Mouse (Mus musculus) urinary bladder, postnatal 10 days (tissue): ENCODE results near the gene Pitpnc1.

Source experiments
- DNase-seq: peaks from one replicate; pipeline ENCODE4 v3.0.0; 2022; ENCODE audit warnings: low spot score

Gene Pitpnc1

DNA sequence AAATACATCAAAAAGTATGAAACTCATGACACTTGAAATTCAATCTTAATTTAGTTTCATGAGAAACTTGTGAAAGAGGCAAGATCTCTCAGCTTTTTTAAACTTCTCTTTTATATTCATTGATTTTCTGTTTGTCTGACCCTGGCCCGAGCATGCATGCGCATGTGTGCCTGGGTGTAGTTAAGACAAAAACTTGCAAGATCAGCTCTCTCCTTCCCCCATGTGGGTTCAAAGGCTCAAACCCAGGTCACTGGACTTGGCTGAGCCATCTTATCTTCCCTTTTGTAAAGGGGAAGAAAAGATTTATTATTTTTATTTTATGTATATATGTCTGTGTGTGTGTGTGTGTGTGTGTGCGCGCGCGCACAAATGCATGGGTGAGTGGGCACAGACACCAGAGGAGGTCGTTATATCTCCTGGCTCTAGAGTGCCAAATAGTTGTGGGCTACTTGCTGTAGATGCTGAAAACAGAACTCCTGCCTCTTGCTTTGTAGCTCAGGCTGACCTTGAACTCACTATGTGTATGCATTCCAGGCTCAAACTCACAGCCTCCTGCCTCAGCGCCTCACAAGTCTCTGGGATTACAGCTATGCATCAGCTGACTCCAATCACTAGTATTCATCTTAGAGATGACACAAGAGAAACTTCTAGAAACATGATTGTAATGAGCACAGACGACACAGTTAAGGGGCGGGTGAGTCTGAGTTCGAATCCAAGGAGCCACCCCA lies 64.7 kb downstream of the Pitpnc1 start:
- DNase-seq, result no peak

DNA sequence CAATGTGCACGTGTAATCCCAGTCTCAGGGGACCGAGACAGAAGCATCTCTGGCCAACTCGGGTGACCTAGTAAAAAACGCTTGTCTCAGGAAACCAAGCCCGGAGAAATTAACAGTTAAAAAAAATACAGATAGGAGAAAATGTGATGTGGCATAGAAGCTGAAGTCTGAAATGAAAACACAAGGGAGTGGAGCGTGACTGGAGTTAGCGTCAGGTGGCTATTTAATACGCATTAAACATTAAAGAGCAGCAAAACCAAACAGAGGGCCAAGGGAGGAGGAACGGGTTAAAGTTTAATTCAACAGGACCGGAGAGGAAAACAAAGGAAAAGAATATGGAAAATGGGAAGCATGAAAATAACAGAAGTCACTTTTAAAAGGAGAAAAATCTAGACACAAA lies 67.2 kb downstream of the Pitpnc1 start:
- no peak for DNase-seq

DNA sequence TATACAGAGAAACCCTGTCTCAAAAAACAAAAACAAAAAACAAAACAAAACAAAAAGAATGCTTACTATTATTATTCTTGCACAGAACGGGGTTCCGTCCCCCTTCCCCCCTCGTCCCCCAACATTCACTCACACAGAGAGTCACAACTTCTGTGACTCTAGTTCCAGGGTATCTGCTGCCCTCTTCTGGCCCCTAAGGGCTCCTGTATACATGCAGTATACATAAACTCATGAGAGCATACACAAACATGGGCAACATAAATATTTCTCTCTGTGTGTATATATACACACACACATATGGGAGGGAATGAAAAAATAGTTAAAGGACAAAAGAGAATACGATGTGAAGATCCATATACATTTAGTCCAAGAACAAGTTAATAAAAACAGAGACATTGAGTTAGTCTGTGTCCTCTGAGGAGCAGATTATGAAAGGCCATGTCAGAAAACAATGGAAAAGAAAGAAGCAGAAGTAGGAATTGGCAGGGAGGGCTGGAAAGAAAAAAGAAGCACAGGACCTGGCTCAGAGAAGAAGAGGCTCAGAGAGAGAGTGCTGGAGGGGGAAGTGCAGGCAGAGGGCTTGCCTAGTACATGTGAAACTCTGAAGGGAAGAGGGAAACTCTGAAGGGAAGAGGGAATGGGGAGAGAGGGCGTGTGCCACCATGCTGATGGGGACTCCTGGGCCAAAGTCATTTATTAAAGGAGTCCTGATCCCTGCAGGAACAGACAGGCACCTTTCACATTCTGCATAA lies 68.5 kb downstream of the Pitpnc1 start:
- DNase-seq, result no peak

DNA sequence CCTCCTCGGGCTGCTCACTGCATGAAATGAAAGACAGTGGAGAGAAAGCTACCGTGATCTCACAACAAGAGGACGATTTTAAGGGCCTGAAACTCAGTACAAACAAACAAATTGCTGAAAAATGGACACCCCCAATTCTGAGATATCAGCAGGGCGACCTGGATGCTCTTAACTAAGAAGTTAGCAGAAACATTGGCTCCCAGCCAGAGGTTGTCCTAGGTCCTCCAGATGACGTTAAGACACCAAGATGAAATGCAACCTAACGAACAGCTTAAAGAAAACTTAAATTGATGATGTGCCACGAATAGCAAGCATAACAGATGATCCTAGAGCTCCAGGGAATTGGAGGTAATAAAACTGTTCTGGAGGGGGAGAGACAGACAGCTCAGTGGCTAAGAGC lies 69.7 kb downstream of the Pitpnc1 start:
- no peak for DNase-seq

DNA sequence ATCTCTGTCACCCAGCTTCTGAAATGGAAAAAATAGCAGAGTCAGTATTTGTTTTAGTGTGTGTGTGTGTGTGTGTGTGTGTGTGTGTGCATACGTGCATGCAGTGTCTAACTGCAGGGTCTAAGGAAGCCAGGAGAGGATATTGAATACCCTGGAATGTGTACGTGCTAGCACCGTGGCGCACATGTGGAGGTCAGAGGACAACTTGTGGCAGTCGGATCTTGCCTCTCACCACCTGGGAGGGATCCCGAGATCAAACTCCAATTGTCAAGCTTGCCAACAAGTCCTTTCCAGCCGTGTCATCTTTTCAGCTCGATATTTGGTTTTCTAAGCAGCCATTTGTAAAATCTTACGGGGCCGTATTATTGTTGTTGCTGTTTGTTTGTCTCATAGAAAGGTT lies 70.5 kb downstream of the Pitpnc1 start:
- no peak for DNase-seq

DNA sequence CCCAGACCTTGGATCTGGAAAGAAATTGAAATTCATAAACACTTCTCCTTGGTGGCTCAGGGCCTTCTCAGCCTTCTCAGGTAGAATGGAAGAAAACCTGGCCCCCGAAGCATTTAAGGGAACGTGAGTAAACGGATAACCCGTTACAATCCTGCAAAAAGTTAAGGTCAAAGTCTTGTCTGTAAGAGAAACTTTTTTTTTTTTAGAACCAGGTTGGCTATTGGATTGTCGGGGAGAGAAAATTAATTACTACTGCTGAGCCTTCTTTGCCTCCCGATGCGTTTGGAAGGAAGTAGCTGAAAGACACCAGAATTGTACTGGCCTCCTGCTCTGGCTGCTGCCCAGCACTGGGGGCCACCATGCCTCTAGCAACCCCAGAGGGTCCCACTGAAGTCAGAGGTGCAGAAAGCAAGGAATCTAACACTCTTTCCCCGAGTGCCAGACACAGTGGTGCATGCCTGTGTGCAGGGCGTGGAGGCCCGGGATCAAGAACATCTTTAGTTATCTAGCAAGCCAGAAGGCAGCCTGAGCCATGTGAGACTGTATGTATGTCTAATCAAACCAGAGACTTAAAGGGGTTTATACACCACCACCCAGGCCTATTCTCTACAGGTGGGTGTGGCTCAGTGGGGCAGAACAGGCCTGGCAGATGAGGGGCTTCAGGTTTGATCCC lies 73.0 kb downstream of the Pitpnc1 start:
- DNase-seq, result no peak

DNA sequence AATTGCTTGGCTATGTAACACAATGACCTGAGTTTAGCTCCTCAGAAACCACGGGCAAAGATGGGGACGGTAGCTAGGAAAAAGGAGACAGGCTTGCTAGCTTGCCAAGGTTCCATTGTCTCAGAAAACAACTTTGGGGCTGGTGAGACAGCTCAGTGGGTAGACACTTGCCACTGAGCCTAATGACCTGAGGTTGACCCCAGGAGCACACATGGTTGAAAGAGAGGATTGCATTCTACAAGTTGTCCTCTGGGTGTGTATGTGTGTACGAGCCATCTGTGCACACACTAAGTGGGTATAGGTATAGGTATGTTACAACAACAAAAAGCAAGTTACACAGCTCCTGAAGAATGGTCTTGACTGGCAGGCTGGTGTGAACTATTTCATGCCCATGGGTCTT lies 76.3 kb downstream of the Pitpnc1 start:
- DNase-seq, result no peak

DNA sequence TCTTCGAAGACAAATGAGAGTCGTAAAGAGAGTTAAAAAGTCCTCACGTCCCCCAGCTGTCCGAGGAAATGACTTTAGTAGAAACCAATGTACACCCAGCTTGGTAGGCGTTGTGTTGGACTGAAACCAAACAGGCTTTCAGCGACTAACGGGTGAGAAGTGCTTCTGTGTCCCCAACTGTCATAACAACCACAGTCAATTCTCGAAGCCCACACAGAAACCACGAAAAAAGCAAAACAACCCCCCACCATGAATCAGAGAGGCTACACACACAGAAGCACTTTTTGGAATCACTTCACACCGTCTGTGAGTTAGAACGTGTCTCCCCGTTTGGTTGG lies 76.7 kb downstream of the Pitpnc1 start:
- DNase-seq, result no peak

DNA sequence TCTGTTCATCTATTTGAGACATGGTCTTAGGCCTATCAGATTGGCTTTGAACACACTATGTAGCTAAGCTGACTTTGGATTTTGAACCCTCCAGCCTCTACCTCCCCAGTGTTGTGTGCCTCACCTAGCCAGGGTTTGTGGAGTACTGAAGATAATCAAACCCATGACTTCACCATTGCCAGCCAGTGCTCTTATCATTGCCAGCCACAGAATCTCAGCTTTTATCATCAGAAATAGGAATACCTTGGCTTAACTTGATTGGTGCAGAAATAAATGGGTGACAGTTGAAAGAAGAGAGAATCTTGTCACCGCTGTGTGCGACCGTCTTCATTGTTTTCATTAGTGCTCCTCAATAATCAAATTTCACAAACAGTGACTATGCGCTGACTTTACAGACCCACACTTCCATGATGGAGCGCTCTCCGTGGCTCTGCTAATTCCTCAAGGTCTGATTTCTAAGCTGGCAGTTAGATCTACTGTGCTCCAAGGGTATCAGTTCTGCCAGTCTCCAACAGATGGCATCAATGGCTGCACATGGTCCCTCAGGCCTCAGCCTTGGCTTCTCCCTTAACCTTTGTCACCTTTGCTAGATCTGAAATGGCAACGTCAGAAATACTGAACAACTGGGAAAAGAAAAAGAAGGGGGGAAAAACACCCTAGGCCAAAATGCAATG lies 77.2 kb downstream of the Pitpnc1 start:
- no peak for DNase-seq

DNA sequence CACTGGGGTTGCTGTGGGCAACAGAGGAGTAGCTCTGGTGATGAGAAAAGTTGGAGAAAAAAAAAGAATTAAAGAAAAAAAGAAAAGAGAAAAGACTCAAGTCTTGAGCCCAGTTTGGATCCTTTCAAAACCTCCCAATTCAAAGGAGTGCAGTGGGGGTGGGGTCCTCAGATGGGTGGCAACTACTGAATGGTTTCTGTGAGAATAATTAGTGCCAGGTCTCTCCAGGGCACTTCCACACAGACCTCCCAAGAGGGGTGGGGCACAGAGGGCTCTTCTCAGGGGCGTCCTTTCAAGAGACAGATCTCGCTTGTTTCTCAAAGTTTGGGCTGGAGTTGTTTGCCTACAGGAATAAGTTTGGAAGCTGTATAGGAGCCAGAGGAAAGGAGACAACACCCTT lies 80.0 kb downstream of the Pitpnc1 start:
- no peak for DNase-seq

DNA sequence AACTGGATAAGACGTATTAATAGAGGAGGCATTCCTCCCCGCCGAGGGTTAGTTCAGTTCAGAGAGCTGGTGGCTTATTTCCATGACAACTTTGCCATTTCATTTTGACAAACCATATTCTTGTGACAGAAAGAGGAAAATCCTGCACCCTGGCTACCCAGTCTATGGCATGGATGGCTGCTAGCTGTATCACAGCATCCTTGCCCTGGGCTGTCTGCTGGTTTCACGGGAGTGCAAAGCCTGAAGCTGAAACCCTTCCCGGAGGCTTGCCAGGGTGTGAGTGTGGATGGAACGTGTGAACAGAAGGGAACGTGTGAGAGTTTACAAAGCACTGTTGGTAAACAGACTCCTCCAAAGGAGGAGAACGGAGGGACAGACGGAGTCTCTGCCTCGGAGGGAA lies 80.5 kb downstream of the Pitpnc1 start:
- DNase-seq, result no peak

DNA sequence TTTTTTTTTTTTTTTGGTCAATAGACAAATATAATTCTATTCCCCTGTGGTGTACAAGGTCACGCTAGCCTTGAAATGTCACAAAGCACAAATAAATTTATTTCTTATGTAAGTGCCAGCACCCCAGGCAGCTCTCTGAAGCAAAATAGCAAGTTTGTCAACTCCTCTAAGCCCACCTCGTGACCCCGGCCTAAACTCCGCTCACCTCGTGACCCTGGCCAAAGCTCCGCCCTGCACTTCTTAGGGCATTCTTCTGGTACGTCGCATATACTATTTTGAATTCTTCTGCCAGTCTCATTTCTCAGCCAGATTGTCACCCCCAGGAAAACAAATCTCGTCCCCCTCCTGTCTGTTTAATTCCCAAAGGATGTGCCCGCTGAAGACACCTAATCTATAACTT lies 84.0 kb downstream of the Pitpnc1 start:
- no peak for DNase-seq

DNA sequence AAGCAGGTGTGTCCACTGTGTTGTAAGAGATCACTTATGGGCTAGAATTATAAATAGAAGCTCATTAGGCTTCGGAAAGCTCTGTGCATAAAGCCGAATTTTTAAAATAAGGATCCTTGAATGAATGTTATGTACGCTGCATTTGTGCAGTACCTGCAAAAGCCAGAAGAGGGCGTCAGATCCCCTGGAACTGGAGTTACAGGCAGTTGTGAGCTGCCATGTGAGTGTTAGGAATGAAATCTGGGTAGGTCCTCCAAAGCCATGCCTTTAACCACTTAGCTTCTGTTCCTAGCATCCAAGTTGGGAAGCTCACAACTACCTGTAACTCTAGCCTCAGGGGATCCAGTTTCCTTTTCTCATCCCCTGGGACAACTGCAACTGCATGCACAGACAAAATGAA lies 85.2 kb downstream of the Pitpnc1 start:
- DNase-seq, result no peak

DNA sequence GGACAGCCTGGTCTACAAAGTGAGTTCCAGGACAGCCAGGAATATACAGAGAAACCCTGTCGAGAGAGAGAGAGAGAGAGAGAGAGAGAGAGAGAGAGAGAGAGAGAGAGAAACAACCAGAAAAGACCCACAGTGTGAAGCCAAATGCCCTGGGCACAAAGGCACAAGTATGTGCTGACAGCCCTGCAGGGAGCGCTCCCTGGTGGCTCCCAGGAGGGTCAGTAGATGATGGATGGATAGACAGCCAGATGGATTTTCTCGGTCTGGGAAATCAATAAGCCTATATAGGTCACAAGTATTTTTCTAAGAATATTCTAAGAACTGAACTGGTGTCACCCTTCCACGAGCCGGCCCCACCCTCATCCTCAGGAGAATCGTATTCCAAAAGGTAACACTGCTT lies 86.5 kb downstream of the Pitpnc1 start:
- DNase-seq, result no peak

DNA sequence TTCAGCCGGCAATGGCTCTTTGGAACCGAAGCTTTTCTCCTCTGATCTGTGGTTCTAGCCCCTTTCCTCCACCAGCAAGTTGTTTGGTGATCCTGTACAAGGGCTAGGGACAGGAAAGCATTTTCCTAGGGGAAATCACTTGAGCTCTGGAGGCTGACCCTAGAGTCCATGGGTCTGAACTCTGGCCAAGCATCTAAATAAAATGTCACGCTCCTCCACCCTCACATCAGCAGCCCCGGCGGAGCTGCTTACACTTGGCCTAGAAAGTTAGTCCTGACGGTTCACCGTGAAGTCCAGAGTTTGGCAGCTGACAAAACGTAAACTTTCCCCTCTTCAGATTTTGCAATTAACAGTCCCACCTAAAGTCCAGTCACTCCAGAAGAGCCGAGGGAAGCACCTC lies 90.5 kb downstream of the Pitpnc1 start:
- DNase-seq, result no peak

DNA sequence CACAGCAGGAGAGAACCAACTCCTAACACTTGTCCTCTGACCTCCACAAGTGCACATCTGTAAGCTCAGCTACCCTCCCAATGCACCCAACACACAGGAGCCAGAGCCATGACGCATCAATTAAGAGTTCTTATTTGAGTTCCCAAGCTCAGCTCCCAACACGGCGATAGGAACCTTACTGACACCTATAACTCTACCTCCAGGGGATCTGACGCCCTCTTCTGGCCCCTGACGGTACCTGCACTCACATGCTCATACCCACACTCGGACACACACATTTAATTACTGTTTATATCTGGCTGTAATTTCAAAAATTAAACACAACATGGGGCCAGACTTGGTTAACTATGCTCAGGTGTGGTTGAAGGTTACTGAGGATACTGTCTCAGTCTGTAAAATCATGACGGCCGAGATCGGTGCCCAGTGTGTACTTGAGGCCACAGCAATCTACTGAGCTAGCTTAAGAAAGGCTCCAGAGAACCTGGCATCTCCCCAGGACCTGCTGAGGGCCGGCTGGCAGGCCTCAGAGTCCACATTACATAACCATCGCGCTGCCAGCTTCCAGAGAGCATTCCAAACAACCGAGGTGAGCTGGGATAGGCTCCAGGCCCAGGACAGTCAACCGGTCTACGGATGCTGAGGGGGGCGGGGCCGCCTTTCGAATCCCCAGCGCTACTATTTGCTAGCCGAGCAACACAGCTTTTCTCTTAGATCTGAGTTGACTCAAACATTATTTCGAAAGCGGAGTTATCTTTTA lies 91.2 kb downstream of the Pitpnc1 start:
- no peak for DNase-seq

DNA sequence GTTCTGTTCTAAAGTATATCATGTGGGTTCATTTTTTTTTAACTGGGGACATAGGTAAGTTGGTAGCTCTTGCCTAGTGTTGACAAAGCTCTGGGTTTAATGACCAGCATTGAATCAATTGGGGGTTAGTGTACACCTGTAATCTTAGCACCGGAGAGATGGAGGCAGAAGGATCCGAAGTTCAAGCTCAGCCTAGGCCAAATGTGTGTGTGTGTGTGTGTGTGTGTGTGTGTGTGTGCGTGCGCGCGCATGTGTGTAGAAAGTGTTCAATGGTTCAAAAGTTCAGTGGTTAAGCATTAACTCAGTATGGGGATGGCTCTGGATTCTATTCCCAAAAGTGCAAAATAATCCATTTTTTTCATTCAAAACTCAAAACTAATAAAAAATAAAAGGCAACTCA lies 93.2 kb downstream of the Pitpnc1 start:
- no peak for DNase-seq

DNA sequence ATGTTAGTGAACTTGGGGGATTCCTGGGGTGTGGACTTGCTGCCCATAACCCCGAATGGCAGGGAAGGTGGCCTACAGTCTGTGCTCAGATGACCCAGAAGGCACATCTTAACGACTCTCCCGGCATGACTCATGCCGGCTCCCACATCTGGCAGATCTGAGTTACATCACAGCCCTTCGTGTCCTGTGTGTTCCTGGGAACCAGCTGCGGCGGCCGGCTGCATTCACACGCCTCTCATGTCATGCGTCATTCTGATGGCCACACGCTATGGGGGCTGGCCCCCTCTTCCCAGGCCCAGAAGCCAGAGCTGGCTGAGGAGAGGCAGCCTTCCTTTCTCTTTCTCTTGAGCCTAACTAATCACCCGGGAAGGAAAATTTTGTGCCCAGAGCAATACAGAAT lies 94.2 kb downstream of the Pitpnc1 start:
- peak; percentile 20 for DNase-seq

DNA sequence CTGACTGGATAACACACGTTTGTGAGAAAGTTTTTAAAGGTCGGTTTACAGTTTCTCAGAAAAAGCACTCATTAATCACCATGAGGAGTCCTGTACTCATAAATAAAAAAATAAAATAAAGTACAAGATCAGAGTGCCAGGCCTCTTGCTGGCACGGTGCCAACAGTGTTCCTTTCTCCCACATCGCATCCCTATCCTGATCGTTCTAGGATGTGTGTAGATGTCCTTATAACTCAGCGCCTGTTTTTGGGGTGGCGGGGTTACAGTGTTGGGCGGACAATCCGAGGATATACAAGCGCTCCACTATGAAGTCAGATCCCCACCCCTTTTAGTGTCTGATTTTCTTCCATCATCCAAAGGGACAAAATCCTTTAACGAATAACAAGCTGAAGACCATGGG lies 94.7 kb downstream of the Pitpnc1 start:
- DNase-seq, result no peak

DNA sequence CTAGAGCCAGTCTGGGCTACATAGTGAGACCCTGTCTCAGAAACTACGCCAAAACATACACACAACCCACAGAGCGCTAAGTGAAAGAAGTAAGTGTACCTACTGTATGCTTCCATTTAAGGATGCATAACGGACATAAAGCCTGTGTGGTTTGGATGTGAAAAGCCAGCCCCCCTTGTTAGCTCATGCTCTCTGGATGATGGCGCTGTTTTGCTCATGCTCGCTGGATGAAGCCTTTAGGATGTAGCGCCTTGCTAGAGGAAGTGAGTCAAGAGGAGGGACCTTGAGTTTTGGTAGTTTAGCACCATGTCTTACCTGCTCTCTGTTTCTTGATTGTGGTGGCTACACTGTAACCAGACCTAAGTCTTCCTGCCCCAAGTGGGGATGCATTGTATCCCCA lies 96.9 kb downstream of the Pitpnc1 start:
- DNase-seq, result no peak

DNA sequence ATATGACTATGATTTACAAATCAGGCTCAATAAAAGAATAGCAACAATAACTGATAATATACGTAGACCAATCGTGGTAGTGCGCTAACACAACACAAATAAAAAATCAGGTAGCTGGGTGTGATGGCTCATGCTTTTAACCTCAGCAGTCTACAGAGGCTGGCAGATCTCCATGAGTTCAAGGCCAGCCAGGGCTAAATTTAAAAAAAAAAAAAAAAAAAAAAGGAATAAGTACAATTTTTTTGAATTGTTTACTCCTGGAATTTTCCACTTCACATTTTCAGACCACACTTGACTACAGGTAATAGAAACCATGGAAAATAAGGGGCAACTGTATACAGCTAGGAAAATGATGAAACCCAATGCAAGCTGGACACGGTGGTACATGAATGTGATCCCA lies 97.3 kb downstream of the Pitpnc1 start:
- no peak for DNase-seq

DNA sequence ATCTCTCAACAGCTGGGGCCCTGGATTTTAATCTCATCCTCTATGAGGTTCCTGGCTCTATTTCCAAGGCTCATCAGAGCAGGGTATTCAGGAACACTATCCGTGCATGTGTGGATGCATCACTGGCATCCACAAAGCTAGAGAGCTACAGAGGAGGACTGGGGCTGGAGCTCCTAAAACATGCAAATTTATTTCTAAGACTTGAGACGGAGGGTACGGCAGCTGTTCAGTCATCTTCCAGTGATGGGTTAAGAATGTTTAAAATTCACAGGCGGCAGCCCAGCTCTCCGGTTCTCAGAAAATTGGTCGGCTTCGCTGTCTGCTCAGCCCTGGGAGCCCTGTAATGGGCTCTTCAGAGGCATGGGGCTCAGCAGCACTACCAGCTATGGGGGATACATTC lies 97.8 kb downstream of the Pitpnc1 start:
- DNase-seq, result no peak
